Mouse (Mus musculus) MEL (cell line): ENCODE data around the gene Dzip1.

ENCODE experiments used
- CHD1 ChIP-seq: IDR thresholded peaks from 2 replicates; pipeline ENCODE4 v1.6.1; 2012; ENCODE audit warnings: low read depth, mild to moderate bottlenecking, inconsistent platforms, low read length, improper control_type of control experiment
- CTCF ChIP-seq, 3 experiments: IDR thresholded peaks in 2 of 3; conservative IDR thresholded peaks in 1 of 3; 2 replicates each; pipeline ENCODE4 v1.5.1; 2011 to 2012; ENCODE audit warnings: low read length in 3 of 3, low read depth in 2 of 3, mild to moderate bottlenecking in 2 of 3, improper control_type of control experiment in 1 of 3, inconsistent platforms in 1 of 3, mixed read lengths in 1 of 3, moderate library complexity in 1 of 3; ENCODE audit not compliant: control insufficient read depth in 1 of 3, insufficient read depth in 1 of 3, poor library complexity in 1 of 3, severe bottlenecking in 1 of 3
- E2F4 ChIP-seq: IDR thresholded peaks from 2 replicates; pipeline ENCODE4 v1.6.1; 2011; ENCODE audit warnings: low read depth, low read length, improper control_type of control experiment, borderline replicate concordance
- GATA1 ChIP-seq: IDR thresholded peaks from 2 replicates; pipeline ENCODE4 v1.6.1; 2011; ENCODE audit warnings: low read depth, low read length, improper control_type of control experiment
- HCFC1 ChIP-seq: IDR thresholded peaks from 2 replicates; pipeline ENCODE4 v1.6.1; 2012; ENCODE audit warnings: low read depth, mild to moderate bottlenecking, inconsistent platforms, low read length, improper control_type of control experiment, moderate library complexity
- NELFE ChIP-seq: IDR thresholded peaks from 2 replicates; pipeline ENCODE4 v1.6.1; 2011; ENCODE audit warnings: low read depth, low read length, improper control_type of control experiment
- NRF1 ChIP-seq: IDR thresholded peaks from 2 replicates; pipeline ENCODE4 v1.6.1; 2014; ENCODE audit warnings: low read depth, mild to moderate bottlenecking, inconsistent platforms, low read length, improper control_type of control experiment, moderate library complexity; ENCODE audit not compliant: poor library complexity, insufficient read depth, severe bottlenecking
- POLR2A ChIP-seq, 2 experiments: IDR thresholded peaks; 2 replicates each; pipeline ENCODE4 v1.6.1; 2011 to 2012; ENCODE audit warnings: low read length in 2 of 2, mild to moderate bottlenecking in 2 of 2, control low read depth in 1 of 2, improper control_type of control experiment in 1 of 2, low read depth in 1 of 2, moderate library complexity in 1 of 2; ENCODE audit not compliant: control insufficient read depth in 1 of 2, insufficient read depth in 1 of 2, poor library complexity in 1 of 2
- POLR2AphosphoS5 ChIP-seq: IDR thresholded peaks from 2 replicates; pipeline ENCODE4 v1.6.1; 2012; ENCODE audit warnings: low read depth, borderline replicate concordance, mild to moderate bottlenecking, inconsistent platforms, low read length, moderate library complexity, mixed read lengths
- TBP ChIP-seq: IDR thresholded peaks from 2 replicates; pipeline ENCODE4 v1.8.0; 2011; ENCODE audit warnings: low read depth, low read length, improper control_type of control experiment
- TCF12 ChIP-seq: IDR thresholded peaks from 2 replicates; pipeline ENCODE4 v1.6.1; 2014; ENCODE audit warnings: low read depth, mild to moderate bottlenecking, inconsistent platforms, low read length, improper control_type of control experiment, moderate library complexity
- USF1 ChIP-seq: IDR thresholded peaks from 2 replicates; pipeline ENCODE4 v1.6.1; 2014; ENCODE audit warnings: low read depth, mild to moderate bottlenecking, inconsistent platforms, low read length, improper control_type of control experiment, moderate library complexity
- ZKSCAN1 ChIP-seq: IDR thresholded peaks from 2 replicates; pipeline ENCODE4 v1.6.1; 2012; ENCODE audit warnings: low read depth, mild to moderate bottlenecking, inconsistent platforms, low read length, improper control_type of control experiment, moderate library complexity
- ZNF384 ChIP-seq: IDR thresholded peaks from 2 replicates; pipeline ENCODE4 v1.6.1; 2012; ENCODE audit warnings: low read depth, mild to moderate bottlenecking, inconsistent platforms, low read length, improper control_type of control experiment

- TF ChIP-seq TCF12, result no peak
- no peak for TF ChIP-seq NRF1
- no peak for TF ChIP-seq TBP
- TF ChIP-seq ZKSCAN1, result no peak
- TF ChIP-seq E2F4, result no peak
- no peak for TF ChIP-seq CHD1
- TF ChIP-seq HCFC1, result no peak
- TF ChIP-seq NELFE, result no peak
- TF ChIP-seq CTCF (IDR thresholded peaks at IDR 0.05 in 2 of 3, conservative IDR thresholded peaks at IDR 0.05 in 1 of 3; ENCODE audit: control insufficient read depth in 1 of 3, insufficient read depth in 1 of 3, low read depth in 2 of 3, low read length in 3 of 3, poor library complexity in 1 of 3, severe bottlenecking in 1 of 3), result no peak
- no peak for TF ChIP-seq POLR2AphosphoS5
- no peak for TF ChIP-seq GATA1
- no peak for TF ChIP-seq POLR2A (IDR thresholded peaks at IDR 0.05; ENCODE audit: control insufficient read depth in 1 of 2, insufficient read depth in 1 of 2, low read depth in 1 of 2, low read length in 2 of 2, poor library complexity in 1 of 2)
- no peak for TF ChIP-seq USF1
- no peak for TF ChIP-seq ZNF384
Observed at GRCm38 (mm10) chr14:118826346-118826745, 98.9 kb downstream of the Dzip1 start.
